Mouse (Mus musculus) erythroid progenitor cell, adult 5-6 weeks (primary cell): Measurements from ENCODE around the gene Tmf1. TPM values are rescaled to one million over a fixed set of nuclear protein-coding genes. Genes with fewer than 3 reads are reported as not detected.

ENCODE experiments used
- ATAC-seq: replicated peaks from 2 replicates; pipeline ENCODE4 v1.8.0; 2016; ENCODE audit warnings: moderate number of reproducible peaks, mild to moderate bottlenecking, moderate TSS enrichment, inconsistent platforms; ENCODE audit not compliant: poor library complexity, low FRiP score, severe bottlenecking
- total RNA-seq, 2 experiments: library from RNA; stranded (forward) in 1 of 2; stranded (reverse) in 1 of 2; fragments of 150-400 nt in 1 of 2; fragments of 186-747, 209-891 nt in 1 of 2; gene quantifications; 2 replicates each; pipeline versions ENCODE4 v1.2.3 to v1.2.4; 2015 to 2017; ENCODE audit warnings: low replicate concordance in 2 of 2

The Tmf1 gene
- total RNA-seq (2015; ENCODE audit: low replicate concordance) (18.0 and 21.3 TPM in 2 replicates), total RNA-seq (2017; ENCODE audit: low replicate concordance) (107 and 142 TPM in 2 replicates)

- peak; percentile 96 for ATAC-seq
These were observed at the start of gene Tmf1 for GRCm38 (mm10) chr6:97178491-97179366. Tmf1 (minus strand) TSS chr6:97179122.

GRCm38 (mm10) chr6:97227067-97227847, 48.3 kb upstream of the Tmf1 start:
- no peak for ATAC-seq

GRCm38 (mm10) chr6:97226083-97226491, 47.2 kb upstream of the Tmf1 start:
- no peak for ATAC-seq

GRCm38 (mm10) chr6:97224505-97224904, 45.6 kb upstream of the Tmf1 start:
- no peak for ATAC-seq

- no peak for ATAC-seq
These were observed 44.6 kb upstream of the Tmf1 start for GRCm38 (mm10) chr6:97223566-97223965.

GRCm38 (mm10) chr6:97222931-97223467, 44.1 kb upstream of the Tmf1 start:
- no peak for ATAC-seq

- ATAC-seq, result 0 out of 2 replicates have a peak, but pooled peaks have one; percentile 8
These were observed 43.4 kb upstream of the Tmf1 start for GRCm38 (mm10) chr6:97222321-97222720.

GRCm38 (mm10) chr6:97221205-97222025, 42.5 kb upstream of the Tmf1 start:
- no peak for ATAC-seq

- no peak for ATAC-seq
These were observed 41.8 kb upstream of the Tmf1 start for GRCm38 (mm10) chr6:97220672-97221071.

GRCm38 (mm10) chr6:97216154-97216821, 37.4 kb upstream of the Tmf1 start:
- ATAC-seq, result no peak

GRCm38 (mm10) chr6:97211981-97212380, 33.1 kb upstream of the Tmf1 start:
- ATAC-seq, result peak; percentile 32; the same call in 1 of the 2 replicates

GRCm38 (mm10) chr6:97210962-97211601, 32.2 kb upstream of the Tmf1 start:
- ATAC-seq, result peak; percentile 73

- ATAC-seq, result peak; percentile 83
These were observed 31.5 kb upstream of the Tmf1 start, which contains the start of gene Arl6ip5 for GRCm38 (mm10) chr6:97210191-97210961. Arl6ip5 (plus strand) TSS chr6:97210689.

- no peak for ATAC-seq
These were observed 30.8 kb upstream of the Tmf1 start for GRCm38 (mm10) chr6:97209751-97210150.

GRCm38 (mm10) chr6:97209201-97209600, 30.3 kb upstream of the Tmf1 start:
- no peak for ATAC-seq

- ATAC-seq, result no peak
These were observed 29.5 kb upstream of the Tmf1 start for GRCm38 (mm10) chr6:97208406-97208805.

GRCm38 (mm10) chr6:97207085-97207484, 28.2 kb upstream of the Tmf1 start:
- ATAC-seq, result no peak

- peak; percentile 94 for ATAC-seq
These were observed 26.5 kb upstream of the Tmf1 start, which contains the start of gene Uba3 for GRCm38 (mm10) chr6:97205439-97205885. Uba3 (minus strand) TSS chr6:97205647.
